Mouse (Mus musculus) heart, postnatal 25 days (tissue): ENCODE results near the gene Gm9195. TPM values are rescaled to one million over a fixed set of nuclear protein-coding genes. Genes with fewer than 3 reads are reported as not detected.
A peak's percentile ranks its signal among the peaks of the same experiment; 100 is the strongest.

Source experiments
- DNase-seq: peaks from one replicate; pipeline ENCODE4 v3.0.0; 2022; ENCODE audit warnings: low spot score
- intact Hi-C: fragments of 180-260 bp; cut with DNase I; formaldehyde crosslinking; loops from one replicate; pipeline ENCODE4 v1.15.1; 2025
- total RNA-seq, 2 experiments: library from RNA; stranded (reverse); gene quantifications; 2 replicates each; pipeline ENCODE4 v1.2.3; 2021

Gm9195 gene
- total RNA-seq, 2 experiments from 2014 or later, result not detected

GRCm38 (mm10) chr14:72447141-72448091 is 44.2 kb downstream of the Gm9195 start:
- no peak for DNase-seq
- intact Hi-C loops, result loop anchor here (2.0 kb wide), 1 partner anchor 71 kb away; no protein-coding TSS in a partner anchor

- no peak for DNase-seq
Measured at GRCm38 (mm10) chr14:72442936-72443335, 48.7 kb downstream of the Gm9195 start.

GRCm38 (mm10) chr14:72440929-72441328 is 50.7 kb downstream of the Gm9195 start:
- no peak for DNase-seq
- intact Hi-C loops, result no loop called here

More at GRCm38 (mm10) chr14:72442936-72443335, 48.7 kb downstream of the Gm9195 start:
- intact Hi-C loops, result no loop called here

GRCm38 (mm10) chr14:72440436-72440835 is 51.2 kb downstream of the Gm9195 start:
- intact Hi-C loops, result no loop called here
- DNase-seq, result no peak

- intact Hi-C loops, result no loop called here
- DNase-seq, result no peak
Measured at GRCm38 (mm10) chr14:72438976-72439375, 52.7 kb downstream of the Gm9195 start.

- DNase-seq, result peak; percentile 72
- intact Hi-C loops, result no loop called here
Measured at GRCm38 (mm10) chr14:72389696-72390095, 101.9 kb downstream of the Gm9195 start.

- intact Hi-C loops, result no loop called here
- no peak for DNase-seq
Measured at GRCm38 (mm10) chr14:72389288-72389687, 102.3 kb downstream of the Gm9195 start.

GRCm38 (mm10) chr14:72377224-72377623 is 114.4 kb downstream of the Gm9195 start:
- intact Hi-C loops, result loop anchor here (2.0 to 5.0 kb wide), 4 partner anchors 70 to 720 kb away; no protein-coding TSS in a partner anchor
- no peak for DNase-seq

Other genes starting within 250 kb of the Gm9195 start
- gene Fndc3a, start 218.2 kb upstream of the Gm9195 start, total RNA-seq, result 10 to 100 TPM; 15.1 to 18.0 TPM